Mouse (Mus musculus) ES-E14 (cell line): ENCODE measurements at regions not wholly inside any gene's neighbourhood (a gene's known extent, or its start where the extent isn't known, plus 50 kb on each side); places are given as distances from the start of the nearest gene placed in this dataset.

Experiments
- CHD2 ChIP-seq: IDR thresholded peaks from 2 replicates; pipeline ENCODE4 v1.6.1; 2014; ENCODE audit warnings: mild to moderate bottlenecking, low read depth, low read length, inconsistent platforms
- MAFK ChIP-seq: IDR thresholded peaks from 2 replicates; pipeline ENCODE4 v1.6.1; 2014; ENCODE audit warnings: mild to moderate bottlenecking, low read depth, low read length, inconsistent platforms; ENCODE audit not compliant: insufficient read depth

DNA sequence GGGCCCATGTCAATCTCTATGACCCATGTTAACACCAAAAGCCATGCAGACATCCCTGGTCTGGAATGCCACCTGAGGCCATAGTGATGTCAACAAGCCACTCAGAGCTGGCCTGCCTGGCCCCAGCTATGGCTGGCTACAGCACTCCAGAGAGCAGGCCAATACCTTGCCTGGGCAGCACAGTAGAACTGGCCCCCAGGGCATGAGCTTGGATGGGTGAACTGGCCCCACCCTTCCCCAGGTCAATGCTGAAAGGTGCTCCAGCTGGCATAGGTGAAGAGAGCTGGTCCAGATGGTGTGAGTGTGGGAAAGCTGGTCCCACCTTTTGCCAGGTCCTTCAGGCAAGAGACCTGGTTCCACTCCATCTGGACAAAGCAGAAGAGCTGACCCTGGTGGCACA, 132.2 kb downstream of the Nfkbiz start:
- TF ChIP-seq CHD2: no peak
- TF ChIP-seq MAFK: no peak
